Mouse (Mus musculus): ENCODE measurements around the gene Chmp4b. TPM values are rescaled to one million over a fixed set of nuclear protein-coding genes. Genes with fewer than 3 reads are reported as not detected.

The Chmp4b gene
- total RNA-seq, 1 experiment from 2014 or later: 109 TPM

GRCm38 (mm10) chr2:154712271-154712677 lies 60.8 kb downstream of the Chmp4b start:
- ATAC-seq (replicated peaks; ENCODE audit: low read depth, poor library complexity, severe bottlenecking): peak; percentile 96

- ATAC-seq (replicated peaks; ENCODE audit: low read depth, poor library complexity, severe bottlenecking): peak; percentile 37; the same call in 1 of the 2 replicates
Measured at GRCm38 (mm10) chr2:154713083-154713482, 61.6 kb downstream of the Chmp4b start.

GRCm38 (mm10) chr2:154713964-154714363 lies 62.5 kb downstream of the Chmp4b start:
- peak; percentile 62; the same call in 1 of the 2 replicates for ATAC-seq (replicated peaks; ENCODE audit: low read depth, poor library complexity, severe bottlenecking)

- ATAC-seq (replicated peaks; ENCODE audit: low read depth, poor library complexity, severe bottlenecking): no peak
Measured at GRCm38 (mm10) chr2:154716586-154716985, 65.1 kb downstream of the Chmp4b start.

- no peak for ATAC-seq (replicated peaks; ENCODE audit: low read depth, poor library complexity, severe bottlenecking)
Measured at GRCm38 (mm10) chr2:154717081-154717480, 65.6 kb downstream of the Chmp4b start.

- ATAC-seq (replicated peaks; ENCODE audit: low read depth, poor library complexity, severe bottlenecking): no peak
Measured at GRCm38 (mm10) chr2:154718855-154719556, 67.5 kb downstream of the Chmp4b start.

GRCm38 (mm10) chr2:154720315-154720714 lies 68.8 kb downstream of the Chmp4b start:
- ATAC-seq (replicated peaks; ENCODE audit: low read depth, poor library complexity, severe bottlenecking): no peak

GRCm38 (mm10) chr2:154723473-154723872 lies 72.0 kb downstream of the Chmp4b start:
- no peak for ATAC-seq (replicated peaks; ENCODE audit: low read depth, poor library complexity, severe bottlenecking)

GRCm38 (mm10) chr2:154729737-154730136 lies 78.2 kb downstream of the Chmp4b start:
- ATAC-seq (replicated peaks; ENCODE audit: low read depth, poor library complexity, severe bottlenecking): no peak

GRCm38 (mm10) chr2:154730841-154731240 lies 79.3 kb downstream of the Chmp4b start:
- no peak for ATAC-seq (replicated peaks; ENCODE audit: low read depth, poor library complexity, severe bottlenecking)

- ATAC-seq (replicated peaks; ENCODE audit: low read depth, poor library complexity, severe bottlenecking): no peak
Measured at GRCm38 (mm10) chr2:154731916-154732315, 80.4 kb downstream of the Chmp4b start.

- ATAC-seq (replicated peaks; ENCODE audit: low read depth, poor library complexity, severe bottlenecking): peak; percentile 86
Measured at GRCm38 (mm10) chr2:154732503-154733141, 81.1 kb downstream of the Chmp4b start.

- ATAC-seq (replicated peaks; ENCODE audit: low read depth, poor library complexity, severe bottlenecking): no peak
Measured at GRCm38 (mm10) chr2:154734977-154735376, 83.5 kb downstream of the Chmp4b start.

GRCm38 (mm10) chr2:154735416-154735815 lies 83.9 kb downstream of the Chmp4b start:
- no peak for ATAC-seq (replicated peaks; ENCODE audit: low read depth, poor library complexity, severe bottlenecking)

GRCm38 (mm10) chr2:154735986-154736385 lies 84.5 kb downstream of the Chmp4b start:
- ATAC-seq (replicated peaks; ENCODE audit: low read depth, poor library complexity, severe bottlenecking): no peak

- ATAC-seq (replicated peaks; ENCODE audit: low read depth, poor library complexity, severe bottlenecking): no peak
Measured at GRCm38 (mm10) chr2:154738621-154739020, 87.1 kb downstream of the Chmp4b start.

- no peak for ATAC-seq (replicated peaks; ENCODE audit: low read depth, poor library complexity, severe bottlenecking)
Measured at GRCm38 (mm10) chr2:154742911-154743819, 91.7 kb downstream of the Chmp4b start.

GRCm38 (mm10) chr2:154743915-154744314 lies 92.4 kb downstream of the Chmp4b start:
- no peak for ATAC-seq (replicated peaks; ENCODE audit: low read depth, poor library complexity, severe bottlenecking)

Measured in common myeloid progenitor, adult 5-6 weeks (primary cell).